In genomic region chr6:78821251-78821650, GRCm38 (mm10) we compare ENCODE assay signal across 31 mouse cellular contexts.
"Had no signal": no experiment of that assay in that cellular context is flagged by ENCODE, and none has a peak within 500 bp of the region (broad histone marks: within the 10 kb centered on the region; RNA-seq: fewer than 3 reads in every experiment).

No protein-coding gene starts in this region.

- H3K4me2 ChIP-seq: limb, embryonic 12.5 days; limb, embryonic 13.5 days; limb, embryonic 15.5 days; liver, embryonic 11.5 days; liver, embryonic 12.5 days; liver, embryonic 13.5 days; liver, embryonic 15.5 days; lung, embryonic 14.5 days; lung, embryonic 15.5 days; midbrain, embryonic 11.5 days; midbrain, embryonic 12.5 days; midbrain, embryonic 13.5 days; midbrain, embryonic 15.5 days; neural tube, embryonic 12.5 days had no signal

- H3K27ac ChIP-seq: limb, embryonic 10.5 days; limb, embryonic 12.5 days; limb, embryonic 13.5 days; limb, embryonic 15.5 days; liver, embryonic 12.5 days; liver, embryonic 13.5 days; liver, embryonic 14.5 days; liver, embryonic 15.5 days; lung, embryonic 15.5 days; macrophage; midbrain, embryonic 10.5 days; midbrain, embryonic 12.5 days; midbrain, embryonic 13.5 days; midbrain, embryonic 15.5 days; neural tube, embryonic 12.5 days had no signal

- H3K9ac ChIP-seq: limb, embryonic 12.5 days; limb, embryonic 13.5 days; limb, embryonic 15.5 days; liver, embryonic 12.5 days; liver, embryonic 13.5 days; liver, embryonic 14.5 days; liver, embryonic 15.5 days; liver, postnatal 0 days; lung, embryonic 14.5 days; lung, embryonic 15.5 days; midbrain, embryonic 12.5 days; midbrain, embryonic 13.5 days; midbrain, embryonic 15.5 days; neural tube, embryonic 12.5 days had no signal

- H3K9me3 ChIP-seq: limb, embryonic 10.5 days; limb, embryonic 12.5 days; limb, embryonic 15.5 days; liver, embryonic 12.5 days; liver, embryonic 13.5 days; liver, embryonic 15.5 days; lung, embryonic 15.5 days; midbrain, embryonic 10.5 days; midbrain, embryonic 12.5 days; midbrain, embryonic 13.5 days; midbrain, embryonic 15.5 days; neural tube, embryonic 12.5 days had no signal

- H3K36me3 ChIP-seq: limb, embryonic 10.5 days; limb, embryonic 12.5 days; limb, embryonic 13.5 days; limb, embryonic 15.5 days; liver, embryonic 12.5 days; liver, embryonic 13.5 days; liver, embryonic 15.5 days; lung, embryonic 15.5 days; midbrain, embryonic 10.5 days; midbrain, embryonic 12.5 days; midbrain, embryonic 13.5 days; midbrain, embryonic 15.5 days; neural tube, embryonic 12.5 days had no signal

- ATAC-seq: liver, embryonic 12.5 days; liver, postnatal 0 days; lung, postnatal 0 days; midbrain, embryonic 13.5 days; midbrain, embryonic 15.5 days had no signal

- H3K4me3 ChIP-seq: limb, embryonic 10.5 days; limb, embryonic 12.5 days; limb, embryonic 13.5 days; limb, embryonic 15.5 days; liver, embryonic 12.5 days; liver, embryonic 13.5 days; liver, embryonic 15.5 days; lung, embryonic 15.5 days; megakaryocyte, embryonic 14.5 days; midbrain, embryonic 10.5 days; midbrain, embryonic 12.5 days; midbrain, embryonic 13.5 days; midbrain, embryonic 15.5 days; myocyte; neural tube, embryonic 12.5 days had no signal

- DNase-seq: left cerebral cortex, postnatal 4 days; liver; liver, embryonic 13.5 days; liver, postnatal 0 days; lung, adult 18-20 months; lung, adult 2 months; lung, embryonic 14.5 days; lung, postnatal 10 days; lung, postnatal 14 days; lung, postnatal 36 days; lung, postnatal 4 days; midbrain, embryonic 14.5 days had no signal

- H3K4me1 ChIP-seq: limb, embryonic 10.5 days; limb, embryonic 12.5 days; limb, embryonic 13.5 days; limb, embryonic 15.5 days; liver, embryonic 12.5 days; liver, embryonic 13.5 days; liver, embryonic 15.5 days; lung, embryonic 15.5 days; megakaryocyte, embryonic 14.5 days; midbrain, embryonic 10.5 days; midbrain, embryonic 15.5 days; neural tube, embryonic 12.5 days had no signal

- H3K27me3 ChIP-seq: limb, embryonic 12.5 days; limb, embryonic 13.5 days; limb, embryonic 15.5 days; liver, embryonic 12.5 days; liver, embryonic 13.5 days; liver, embryonic 15.5 days; lung, embryonic 15.5 days; megakaryocyte, embryonic 14.5 days; midbrain, embryonic 12.5 days; midbrain, embryonic 13.5 days; midbrain, embryonic 15.5 days; neural tube, embryonic 12.5 days had no signal
